Mouse (Mus musculus) gastrocnemius, postnatal 10 days (tissue): Measurements from ENCODE around the gene Sgms1. TPM values are rescaled to one million over a fixed set of nuclear protein-coding genes. Genes with fewer than 3 reads are reported as not detected.
"Not testable (repeated sequence)": the region's sequence is repeated elsewhere in the genome, so short reads cannot be mapped to it uniquely, and the experiment has no call there.

Experiments used
- DNase-seq: peaks from one replicate; pipeline ENCODE4 v3.0.0; 2021; ENCODE audit warnings: mixed read lengths
- total RNA-seq, 2 experiments: library from RNA; stranded (reverse); gene quantifications; 2 replicates each; pipeline ENCODE4 v1.2.3; 2021

Sgms1 gene
- total RNA-seq, 2 experiments from 2014 or later = 51.0 to 52.7 TPM

GRCm38 (mm10) chr19:32326621-32327021 lies 62.9 kb downstream of the Sgms1 start:
- DNase-seq = no peak

- DNase-seq = no peak
These were observed 63.4 kb downstream of the Sgms1 start for GRCm38 (mm10) chr19:32326156-32326555.

GRCm38 (mm10) chr19:32325100-32325768 lies 64.3 kb downstream of the Sgms1 start:
- no peak for DNase-seq

- DNase-seq = no peak
These were observed 65.0 kb downstream of the Sgms1 start for GRCm38 (mm10) chr19:32324550-32324949.

DNA sequence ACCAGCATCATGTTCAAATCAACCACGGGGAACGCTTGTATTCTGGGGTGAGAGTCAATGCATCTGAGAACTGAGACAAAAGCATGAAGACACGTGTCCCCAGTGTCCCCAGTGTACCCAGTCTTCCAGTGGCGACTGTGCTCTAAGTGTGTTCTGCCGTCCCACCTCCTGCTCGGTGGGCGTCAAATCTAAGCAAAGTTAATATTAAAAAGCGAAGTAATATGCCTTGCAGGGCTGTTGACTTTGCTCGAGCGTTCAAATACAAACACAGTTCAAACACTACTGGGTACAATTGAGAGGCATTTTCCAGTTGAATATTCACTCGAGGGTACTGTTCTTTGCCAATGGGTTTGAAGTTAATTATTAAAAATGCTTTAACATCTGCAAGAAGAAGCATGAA lies 66.4 kb downstream of the Sgms1 start:
- no peak for DNase-seq

DNA sequence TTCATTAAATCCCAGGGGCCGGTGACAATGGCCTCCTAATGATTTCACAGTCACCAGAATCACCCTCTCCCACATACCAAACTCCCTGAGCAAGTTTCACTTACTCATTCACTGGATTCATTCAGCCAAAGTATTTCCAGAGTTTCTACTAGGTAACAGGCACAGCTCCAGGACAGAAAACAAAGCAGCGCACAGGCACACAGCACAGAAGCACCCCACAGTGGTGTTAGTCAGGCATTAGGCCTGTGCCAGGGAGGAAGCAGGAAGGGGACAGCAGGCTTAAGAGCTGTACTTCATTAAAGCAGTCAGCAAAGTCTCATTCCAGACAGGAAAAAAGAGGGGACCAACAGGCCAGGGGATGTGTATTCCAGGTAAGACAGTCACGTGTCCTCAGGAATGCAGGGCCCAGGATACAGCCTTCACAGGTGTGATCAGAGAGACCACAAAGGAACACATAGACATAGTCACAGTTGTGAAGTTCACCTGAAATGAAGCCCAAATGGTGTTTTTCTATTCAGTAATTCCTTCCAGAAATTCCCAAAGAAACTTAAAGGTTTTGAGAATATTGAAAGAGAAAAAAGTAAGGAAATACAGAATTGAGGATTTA lies 67.0 kb downstream of the Sgms1 start:
- peak; percentile 27 for DNase-seq

DNA sequence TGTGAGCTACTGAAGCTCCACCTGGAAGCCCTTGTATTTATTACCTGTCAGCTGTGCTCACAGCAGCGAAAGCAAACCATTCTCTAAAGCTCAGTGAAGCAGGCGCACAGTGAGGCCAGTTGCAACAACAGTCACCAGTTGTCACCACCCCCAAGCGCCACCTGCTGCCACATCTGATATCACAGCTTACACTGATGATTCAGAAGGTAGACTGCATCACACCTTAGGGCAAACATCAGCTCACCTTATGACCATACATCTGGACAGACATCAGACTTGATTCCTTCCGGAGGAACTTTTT lies 69.2 kb downstream of the Sgms1 start:
- DNase-seq = peak; percentile 53

DNA sequence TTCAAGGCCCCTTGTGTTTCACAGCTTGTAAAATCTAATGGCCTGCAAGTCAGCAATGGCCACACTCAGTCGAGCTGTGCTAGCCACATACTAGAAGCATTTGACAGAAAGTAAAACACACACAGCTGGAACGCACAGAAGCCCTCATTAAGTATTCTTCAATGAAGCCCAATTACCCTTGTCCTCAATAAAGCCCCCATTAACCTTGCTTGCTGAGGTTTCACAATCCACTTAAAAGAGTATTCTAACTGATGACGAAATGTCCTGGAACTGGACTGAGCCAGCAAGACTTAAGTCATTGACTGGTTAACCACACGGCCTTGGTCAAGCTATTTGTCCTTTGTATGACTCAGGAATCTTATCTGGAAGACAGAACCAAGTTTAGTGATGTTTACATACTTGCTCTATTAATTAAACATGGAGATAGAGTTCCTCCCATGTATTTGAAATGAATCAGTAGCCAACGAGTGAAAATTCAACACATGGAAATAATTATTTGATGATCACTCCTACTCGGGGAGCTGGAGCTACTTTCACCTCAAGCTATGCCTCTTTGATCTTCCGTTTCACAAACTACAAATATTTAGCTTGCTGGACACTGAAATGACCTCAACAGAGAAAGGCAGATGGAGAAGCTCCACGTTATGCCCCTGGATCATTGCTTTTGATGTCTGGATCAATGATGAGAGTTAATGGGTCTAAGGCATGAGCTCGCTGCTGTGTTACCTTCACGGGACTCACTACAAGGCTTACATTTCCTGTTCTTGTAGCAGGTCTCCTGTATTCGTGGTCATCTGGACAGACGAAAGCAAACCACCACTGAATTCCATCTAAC lies 69.8 kb downstream of the Sgms1 start:
- DNase-seq = no peak

GRCm38 (mm10) chr19:32319057-32319456 lies 70.5 kb downstream of the Sgms1 start:
- no peak for DNase-seq

DNA sequence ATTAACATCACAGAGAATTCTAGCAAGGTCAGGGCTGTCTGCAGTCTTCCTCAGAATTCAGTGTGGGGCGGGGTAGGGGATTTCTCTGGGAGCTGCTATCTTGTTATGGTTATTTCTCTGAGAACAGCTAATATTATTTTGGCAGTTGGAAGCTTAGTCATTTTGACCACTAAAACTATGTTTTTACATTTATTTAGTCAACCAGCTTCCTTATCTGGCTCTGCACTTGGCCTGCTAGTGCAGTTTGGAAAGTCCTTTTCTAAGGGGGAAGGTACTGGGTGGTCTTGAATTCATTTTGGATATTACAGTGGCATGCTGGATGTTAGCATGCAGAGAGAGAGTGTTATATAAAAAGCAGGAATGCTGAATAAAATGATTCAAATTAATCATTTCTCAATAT lies 72.2 kb downstream of the Sgms1 start:
- DNase-seq = not testable (repeated sequence)

DNA sequence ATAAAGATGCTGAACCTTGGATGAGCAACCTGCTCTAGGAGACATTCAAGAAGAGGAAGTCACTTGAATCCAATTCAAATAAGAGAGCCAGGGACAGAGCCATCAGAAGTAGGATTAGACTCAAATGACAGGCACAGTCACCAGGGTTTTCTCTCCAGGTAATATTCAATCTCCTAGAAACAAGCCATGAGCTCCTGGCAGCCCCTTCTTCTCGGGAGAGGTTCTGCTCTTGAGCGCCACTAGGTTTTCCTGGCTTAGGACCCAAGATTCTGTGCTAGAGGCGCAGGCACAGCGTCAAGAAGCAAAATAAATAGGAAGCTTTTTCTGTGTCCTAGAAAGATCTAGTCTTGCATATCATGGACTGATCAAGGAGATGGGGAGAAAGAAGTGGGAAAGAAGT lies 76.2 kb downstream of the Sgms1 start:
- no peak for DNase-seq

GRCm38 (mm10) chr19:32311762-32312161 lies 77.8 kb downstream of the Sgms1 start:
- DNase-seq = no peak

GRCm38 (mm10) chr19:32311063-32311462 lies 78.5 kb downstream of the Sgms1 start:
- DNase-seq = no peak

- DNase-seq = no peak
These were observed 79.0 kb downstream of the Sgms1 start for GRCm38 (mm10) chr19:32310483-32310882.

- DNase-seq = peak; percentile 42
These were observed 80.2 kb downstream of the Sgms1 start for GRCm38 (mm10) chr19:32309346-32309745.

- DNase-seq = no peak
These were observed 81.2 kb downstream of the Sgms1 start for GRCm38 (mm10) chr19:32308311-32308710.

DNA sequence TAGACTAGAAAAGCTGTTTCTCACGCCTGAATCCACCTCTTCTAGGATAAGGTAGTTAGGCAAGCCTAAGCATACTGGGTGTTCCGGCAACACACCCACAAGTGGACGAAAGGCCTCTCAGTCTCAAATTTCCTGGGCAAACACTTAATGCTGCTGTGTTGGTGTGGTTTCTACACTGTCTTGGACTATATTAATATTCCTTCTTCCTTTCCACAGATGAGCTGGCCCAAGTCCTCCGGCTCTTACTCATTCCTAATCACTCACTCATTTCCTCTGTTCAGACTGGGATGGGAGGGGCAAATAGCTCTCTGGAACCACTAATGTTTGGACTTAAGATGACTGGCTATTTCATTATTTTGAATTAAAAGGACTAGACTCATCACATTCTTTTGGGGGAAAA lies 84.6 kb downstream of the Sgms1 start:
- peak; percentile 33 for DNase-seq

DNA sequence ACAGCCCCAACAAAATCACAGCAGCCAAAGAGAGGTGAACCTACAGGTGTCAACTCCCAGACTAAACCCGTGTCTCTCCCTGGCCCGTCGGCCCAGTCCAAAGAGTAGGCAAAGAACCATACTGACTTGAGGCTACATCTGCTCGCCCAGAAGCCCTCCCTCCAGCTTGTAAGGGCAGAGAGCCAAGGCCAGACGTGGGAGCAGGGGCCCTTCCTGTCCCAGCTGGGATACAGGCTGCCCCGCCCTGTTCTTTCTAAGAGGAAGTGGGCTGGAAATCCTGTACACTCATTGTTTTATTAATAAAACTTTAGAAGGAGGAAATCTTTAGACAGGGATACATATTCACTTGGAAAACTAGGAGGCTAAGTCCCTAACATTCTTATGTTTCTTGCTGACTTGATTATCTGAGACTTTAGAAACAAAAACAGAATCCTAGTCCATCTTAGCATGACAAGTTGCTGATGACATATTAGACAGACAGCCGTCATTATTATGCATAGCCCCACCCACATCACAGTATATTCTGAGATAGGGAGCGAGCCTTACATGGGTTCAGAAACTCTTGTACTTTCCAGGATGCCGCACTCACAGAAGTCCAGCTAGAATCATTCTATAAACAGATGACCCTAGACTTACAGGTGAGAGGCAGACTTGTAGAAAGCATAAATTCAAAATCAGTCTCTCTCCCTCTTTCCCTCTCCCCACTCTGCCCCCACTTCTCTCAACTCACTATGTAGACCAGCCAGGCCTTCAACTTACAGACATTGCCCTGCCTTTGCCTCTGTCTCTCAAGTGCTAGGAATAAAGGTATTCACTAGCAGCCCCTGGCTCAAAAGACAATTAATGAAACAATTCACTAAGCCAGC lies 85.3 kb downstream of the Sgms1 start:
- DNase-seq = peak; percentile 69

DNA sequence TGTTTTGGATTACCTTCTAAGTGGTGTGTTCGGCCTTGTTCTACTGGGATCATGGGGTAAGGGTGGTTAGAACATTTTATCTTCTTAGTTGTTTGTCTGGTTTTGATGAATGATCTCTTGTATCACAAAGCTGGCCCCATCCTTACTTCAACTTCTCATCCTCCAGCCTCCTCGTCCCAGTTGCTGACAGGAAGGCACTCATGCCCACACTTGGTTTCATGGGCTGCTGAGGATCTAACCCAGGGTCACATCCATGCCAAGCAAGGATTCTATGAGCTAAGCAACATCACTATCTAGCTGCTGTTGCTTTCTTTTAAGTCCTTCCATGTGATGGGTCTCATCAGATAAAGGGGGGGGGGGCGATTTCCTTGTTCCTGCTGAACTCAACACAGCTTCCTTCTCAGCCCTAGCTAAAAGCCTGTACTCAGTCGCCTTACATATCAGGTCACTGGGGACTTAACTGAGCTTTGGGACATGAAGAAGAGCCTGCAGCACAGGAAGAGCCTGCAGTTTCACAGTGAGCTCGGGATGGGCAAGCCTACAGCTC lies 86.6 kb downstream of the Sgms1 start:
- no peak for DNase-seq

DNA sequence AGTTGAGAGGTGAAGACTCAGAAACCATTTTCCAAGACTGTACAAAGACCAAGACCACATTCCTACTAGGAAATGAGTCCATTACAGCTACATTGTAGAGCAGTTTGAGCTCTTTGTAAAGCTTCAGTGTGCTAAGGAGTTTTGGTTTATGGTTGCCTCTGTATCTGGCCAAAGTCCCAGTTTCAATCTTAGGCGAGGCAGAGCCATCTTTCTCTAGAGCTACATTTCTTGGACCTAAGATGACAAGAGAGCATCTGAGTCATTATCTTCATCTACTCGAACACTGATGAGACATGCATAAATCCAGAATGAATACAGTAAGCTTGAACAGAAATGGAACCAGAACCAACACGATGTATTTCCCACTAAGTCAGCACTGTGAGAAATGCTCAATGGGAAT lies 87.9 kb downstream of the Sgms1 start:
- DNase-seq = no peak

DNA sequence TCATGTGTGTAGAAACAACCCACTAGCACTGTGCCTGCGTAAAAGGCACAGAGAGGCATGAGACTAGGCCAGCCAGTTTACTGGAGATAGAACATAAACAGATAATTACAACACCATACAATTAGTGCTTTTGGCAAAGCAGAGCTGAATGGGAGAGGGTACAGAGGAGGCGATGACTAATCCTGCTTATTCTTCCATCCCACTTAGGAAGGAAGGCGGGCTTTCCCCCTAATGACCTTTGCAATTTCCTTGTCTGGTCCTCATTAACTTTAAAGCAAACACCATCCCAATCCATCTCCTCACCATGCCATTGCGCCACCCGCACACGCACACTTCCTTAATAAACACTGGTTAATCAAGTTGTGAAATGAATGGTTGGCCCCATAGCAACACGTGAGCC lies 91.3 kb downstream of the Sgms1 start:
- DNase-seq = no peak

DNA sequence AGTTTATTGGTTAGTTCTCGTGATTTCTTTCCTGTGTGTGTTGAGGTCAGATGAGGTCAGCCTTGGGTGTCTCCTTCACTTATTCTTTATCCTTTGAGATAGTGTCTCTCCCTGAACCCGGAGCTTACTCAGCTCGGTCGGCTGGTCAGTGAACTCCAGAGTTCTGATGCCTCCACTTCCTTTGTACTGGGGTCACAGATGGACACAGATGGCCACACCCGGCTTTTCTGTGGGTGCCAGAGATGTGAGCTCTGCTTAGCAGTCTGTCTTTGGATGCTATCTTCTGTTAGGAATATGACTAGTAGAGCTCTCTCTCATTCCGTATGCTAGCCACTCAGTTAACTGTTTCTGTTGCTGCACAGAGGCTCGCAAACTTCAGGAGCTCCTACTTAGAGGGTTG lies 92.7 kb downstream of the Sgms1 start:
- DNase-seq = no peak
